Mouse (Mus musculus) ovary, postnatal 14 days (tissue): Measurements from ENCODE around the gene Dgkg.

Experiments used
- DNase-seq: peaks from one replicate; pipeline ENCODE4 v3.0.0; 2022; ENCODE audit warnings: low spot score

The Dgkg gene

GRCm38 (mm10) chr16:22645256-22645655 lies 11.8 kb downstream of the Dgkg start:
- no peak for DNase-seq

DNA sequence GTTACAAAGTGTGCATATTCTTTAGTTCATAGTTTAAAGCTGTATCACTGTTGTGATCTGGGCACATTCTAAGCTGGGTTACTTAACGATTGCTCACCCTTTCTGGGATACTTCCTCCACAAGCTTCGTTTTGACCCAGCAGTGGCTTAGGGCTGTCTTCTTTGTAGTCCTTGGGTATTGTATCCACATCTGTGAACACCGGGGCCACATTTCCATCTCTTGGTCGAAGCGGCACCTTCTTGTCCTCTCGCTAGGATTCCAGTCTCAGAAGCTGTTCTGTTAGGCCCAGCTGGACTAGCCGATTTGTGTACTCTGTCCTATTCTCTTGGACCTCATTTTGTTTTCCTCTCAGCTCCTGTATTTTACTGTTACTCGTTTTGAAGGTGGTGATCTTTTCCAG lies 13.6 kb downstream of the Dgkg start:
- DNase-seq, result no peak

DNA sequence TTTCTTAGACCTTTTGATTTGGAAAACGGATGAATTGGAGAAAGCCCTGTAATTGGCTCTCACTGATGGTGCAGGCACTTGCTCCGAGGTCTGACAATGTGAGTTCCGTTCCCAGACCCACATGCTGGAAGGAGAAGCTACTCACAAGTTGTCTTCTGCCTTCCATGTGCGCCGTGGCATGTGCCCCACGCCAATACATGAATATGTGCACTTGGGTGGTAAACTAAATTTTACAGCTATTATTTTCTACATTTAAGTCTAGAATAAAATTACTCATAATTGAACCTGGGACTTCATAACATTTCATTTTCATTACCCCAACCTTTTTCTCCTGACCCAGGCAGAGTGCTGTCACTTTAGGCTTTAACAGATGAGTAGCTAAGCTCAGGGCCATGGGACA lies 14.1 kb downstream of the Dgkg start:
- no peak for DNase-seq

- no peak for DNase-seq
Measured at GRCm38 (mm10) chr16:22642054-22642453, 15.0 kb downstream of the Dgkg start.

- DNase-seq, result no peak
Measured at GRCm38 (mm10) chr16:22641588-22641987, 15.4 kb downstream of the Dgkg start.

- DNase-seq, result no peak
Measured at GRCm38 (mm10) chr16:22637311-22637710, 19.7 kb downstream of the Dgkg start.

GRCm38 (mm10) chr16:22635706-22636105 lies 21.3 kb downstream of the Dgkg start:
- DNase-seq, result no peak

- DNase-seq, result no peak
Measured at GRCm38 (mm10) chr16:22633063-22633462, 24.0 kb downstream of the Dgkg start.

GRCm38 (mm10) chr16:22630351-22630750 lies 26.7 kb downstream of the Dgkg start:
- no peak for DNase-seq

GRCm38 (mm10) chr16:22629900-22630299 lies 27.1 kb downstream of the Dgkg start:
- DNase-seq, result no peak

DNA sequence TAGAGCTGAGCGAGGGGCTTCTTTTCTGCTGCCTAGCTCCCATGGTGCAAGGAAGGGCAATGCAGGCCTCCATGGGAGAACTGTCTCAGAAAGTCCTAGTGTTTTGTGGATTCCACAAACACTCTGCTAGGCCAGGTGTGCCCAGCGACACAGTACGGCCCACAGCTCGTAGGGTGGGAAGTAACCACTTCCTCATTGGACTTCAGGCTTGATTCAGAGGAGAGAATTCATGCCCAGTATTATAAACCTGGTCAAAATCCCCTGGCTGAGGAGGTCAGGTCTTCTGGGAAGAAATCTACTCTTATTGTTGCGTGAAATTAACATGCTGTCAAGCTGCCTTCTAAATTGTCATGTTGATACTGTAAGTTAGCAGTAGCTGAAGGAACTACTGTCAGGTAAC lies 31.0 kb downstream of the Dgkg start:
- DNase-seq, result no peak

GRCm38 (mm10) chr16:22625412-22625811 lies 31.6 kb downstream of the Dgkg start:
- DNase-seq, result no peak

DNA sequence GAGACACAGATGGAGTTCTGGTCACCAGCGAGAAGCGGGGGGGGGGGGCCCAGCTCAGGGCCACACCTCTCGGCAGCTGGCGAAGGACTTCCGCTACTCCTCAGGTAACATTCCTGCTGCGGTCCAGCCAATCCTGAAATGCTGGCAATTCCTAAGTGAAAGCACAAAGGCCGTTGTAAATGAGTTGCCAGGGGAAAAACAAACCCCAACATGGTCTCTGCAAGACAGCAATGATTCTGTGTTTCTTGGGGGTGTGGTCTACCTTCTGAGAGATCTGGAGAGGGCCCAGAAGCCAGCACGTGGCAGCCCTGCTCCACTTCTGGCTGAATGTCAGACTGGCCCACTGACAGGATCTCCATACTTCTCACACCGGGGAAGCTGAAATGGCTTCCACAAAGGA lies 34.7 kb downstream of the Dgkg start:
- no peak for DNase-seq

GRCm38 (mm10) chr16:22621299-22621920 lies 35.6 kb downstream of the Dgkg start:
- no peak for DNase-seq

DNA sequence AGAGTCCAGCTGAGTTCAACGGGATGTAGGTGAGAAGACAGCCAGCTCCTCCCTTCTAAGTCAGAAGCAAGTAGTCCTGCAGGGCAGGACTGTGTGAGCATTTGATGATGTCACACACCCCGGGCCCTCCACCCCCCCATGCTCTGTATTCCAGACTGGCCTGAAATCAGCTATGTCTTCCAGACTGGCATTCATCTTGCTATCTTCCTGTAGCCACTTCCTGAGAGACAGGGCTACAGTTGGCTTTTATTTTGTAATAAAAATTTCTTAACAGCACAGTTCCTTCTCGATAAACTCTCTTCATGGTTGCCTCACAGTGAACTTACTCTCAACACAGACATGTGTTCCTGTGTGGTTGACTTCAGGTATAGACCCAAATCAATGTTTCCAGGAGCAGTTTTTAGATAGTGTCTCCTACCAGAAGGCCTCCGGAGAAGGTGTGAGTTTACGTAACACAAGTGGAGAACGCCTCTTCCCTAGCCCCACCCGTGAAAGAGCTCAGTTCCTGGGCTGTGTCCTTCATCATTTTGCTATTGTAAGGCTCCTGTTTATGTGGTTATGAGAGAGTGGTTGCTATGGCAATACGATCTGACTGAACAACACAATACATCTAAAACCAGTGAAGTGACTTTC lies 38.5 kb downstream of the Dgkg start:
- DNase-seq, result no peak

DNA sequence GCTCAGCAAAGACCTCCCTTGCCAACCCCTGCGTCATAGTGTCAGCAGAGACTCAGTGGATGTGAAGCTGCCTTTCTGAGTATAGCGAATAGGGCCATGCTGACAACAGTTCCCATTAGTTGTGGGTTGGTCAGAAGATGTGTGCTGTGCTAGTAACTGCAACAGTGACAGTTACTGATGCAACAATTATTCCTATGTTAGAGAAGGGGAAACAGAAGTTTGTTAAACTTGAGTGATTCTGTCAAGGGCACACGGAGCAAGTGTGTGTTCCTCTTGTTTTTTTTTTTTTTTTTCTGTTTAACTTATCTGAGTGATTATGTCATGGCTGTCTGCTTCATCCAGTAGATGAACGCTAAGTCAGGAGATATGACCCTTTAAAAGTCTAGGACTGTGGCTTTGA lies 41.2 kb downstream of the Dgkg start:
- no peak for DNase-seq

- DNase-seq, result no peak
Measured at GRCm38 (mm10) chr16:22613186-22614073, 43.6 kb downstream of the Dgkg start.

DNA sequence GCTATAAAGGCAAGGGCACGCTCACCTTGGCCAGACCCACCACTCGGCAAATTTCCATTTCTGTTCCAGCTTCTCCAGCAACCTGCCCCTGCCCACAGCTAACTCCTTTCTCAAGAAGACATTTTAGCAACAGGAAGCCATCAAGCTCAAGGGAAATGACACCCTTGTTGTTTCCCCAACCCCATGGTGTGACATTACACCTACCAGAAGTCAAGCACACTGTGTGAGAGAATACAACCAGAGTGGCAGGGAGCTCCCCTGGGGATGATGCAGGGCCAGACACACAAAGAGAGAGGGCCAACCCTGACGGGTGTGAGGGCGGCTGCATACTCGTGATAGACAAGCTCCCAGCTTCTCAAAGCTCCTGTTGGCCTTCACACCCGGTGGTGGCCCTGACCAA lies 49.0 kb downstream of the Dgkg start:
- DNase-seq, result no peak

GRCm38 (mm10) chr16:22606989-22607388 lies 50.0 kb downstream of the Dgkg start:
- DNase-seq, result no peak

DNA sequence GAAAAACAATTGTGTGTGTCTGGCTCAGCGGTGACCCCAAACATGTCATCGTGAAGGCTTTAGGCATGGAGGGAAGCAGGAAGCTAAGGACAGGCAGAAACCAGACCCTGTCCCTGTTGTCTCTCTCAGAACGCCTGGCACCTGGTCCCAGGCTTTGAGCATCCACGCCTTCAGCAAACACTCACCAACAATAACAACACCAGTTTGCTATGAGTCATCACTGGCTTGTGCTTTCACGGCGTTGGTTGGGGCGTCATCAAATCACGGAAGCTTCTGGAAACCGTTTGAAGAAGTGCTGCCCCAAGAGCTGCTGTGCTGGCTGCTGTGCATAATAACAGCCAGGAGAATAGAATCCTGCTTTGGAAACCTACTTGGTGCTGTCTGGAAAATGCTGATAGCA lies 54.6 kb downstream of the Dgkg start:
- DNase-seq, result no peak

DNA sequence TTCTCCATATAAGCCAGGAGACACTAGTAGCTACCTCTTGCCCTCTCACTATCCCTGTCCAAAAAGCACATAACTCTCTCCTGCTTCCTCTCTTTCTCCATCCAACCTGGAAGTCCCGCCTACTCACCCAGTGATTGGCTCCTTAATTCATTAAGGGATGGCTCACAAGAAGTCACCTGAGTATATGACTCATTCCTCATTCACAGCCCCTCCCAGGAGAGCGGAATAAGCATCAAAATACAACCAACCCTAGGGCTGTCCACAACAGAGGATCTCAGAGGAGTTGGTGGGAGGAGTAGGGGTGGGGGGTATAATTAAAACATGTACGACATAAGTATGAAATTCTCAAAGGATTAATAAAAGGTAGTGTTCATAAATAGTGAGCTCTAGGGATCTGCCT lies 55.3 kb downstream of the Dgkg start:
- no peak for DNase-seq

- no peak for DNase-seq
Measured at GRCm38 (mm10) chr16:22600108-22600699, 56.8 kb downstream of the Dgkg start.

DNA sequence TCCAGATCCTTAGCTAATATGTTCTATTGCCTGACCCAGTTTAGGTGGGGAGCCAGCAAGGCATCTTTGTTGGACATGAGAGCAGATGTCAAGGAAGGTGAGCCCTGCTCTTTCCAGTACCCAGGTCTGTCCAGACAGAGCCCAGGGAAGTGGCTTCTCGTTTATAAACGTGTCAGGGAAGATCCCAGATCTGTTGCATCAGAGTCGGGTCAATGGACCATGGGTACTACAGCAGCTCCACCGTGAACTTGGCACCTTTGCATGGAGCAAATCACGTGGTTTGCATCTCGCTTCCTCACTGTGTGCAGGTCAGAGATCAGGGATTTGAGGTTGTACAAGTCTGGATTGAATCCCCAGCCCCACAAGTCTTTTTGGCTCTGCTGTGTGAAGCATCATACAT lies 58.3 kb downstream of the Dgkg start:
- no peak for DNase-seq
